Mouse (Mus musculus) C2C12 (cell line): ENCODE data around the gene Sun3. TPM values are rescaled to one million over a fixed set of nuclear protein-coding genes. Genes with fewer than 3 reads are reported as not detected.

Source experiments
- H3K27me3 ChIP-seq: one replicate; pipeline ENCODE4 v1.6.1; 2011; ENCODE audit not compliant: control insufficient read depth, insufficient read depth, insufficient read length
- H3K36me3 ChIP-seq: one replicate; pipeline ENCODE4 v1.6.1; 2011; ENCODE audit not compliant: control insufficient read depth, insufficient read depth
- H3K4me3 ChIP-seq: one replicate; pipeline ENCODE4 v1.5.1; 2011; ENCODE audit warnings: mild to moderate bottlenecking, control low read depth; ENCODE audit not compliant: poor library complexity, insufficient read depth, severe bottlenecking
- H3K79me2 ChIP-seq: one replicate; pipeline ENCODE4 v1.6.1; 2011; ENCODE audit not compliant: control insufficient read depth, insufficient read depth
- H3K79me3 ChIP-seq: one replicate; pipeline ENCODE4 v1.6.1; 2011; ENCODE audit warnings: low read depth, control low read depth
- H3ac ChIP-seq: one replicate; pipeline ENCODE3; 2011; ENCODE audit warnings: low read depth; ENCODE audit not compliant: control insufficient read depth, insufficient read length
- CEBPB ChIP-seq: IDR thresholded peaks from one replicate; pipeline ENCODE4 v1.6.1; 2011; ENCODE audit warnings: low read depth, mild to moderate bottlenecking, control low read depth, moderate library complexity
- CTCF ChIP-seq: IDR thresholded peaks from one replicate; pipeline ENCODE4 v1.5.1; 2011; ENCODE audit not compliant: control insufficient read depth, insufficient read depth, insufficient read length
- FOSL1 ChIP-seq: IDR thresholded peaks from one replicate; pipeline ENCODE4 v1.8.0; 2011; ENCODE audit warnings: mild to moderate bottlenecking, low read length; ENCODE audit not compliant: poor library complexity, insufficient read depth, severe bottlenecking
- MAX ChIP-seq: IDR thresholded peaks from one replicate; pipeline ENCODE4 v1.6.1; 2011; ENCODE audit warnings: mild to moderate bottlenecking, control low read depth
- MYOD1 ChIP-seq: IDR thresholded peaks from one replicate; pipeline ENCODE4 v1.6.1; 2011; ENCODE audit warnings: low read depth; ENCODE audit not compliant: control insufficient read depth, insufficient read length
- MYOG ChIP-seq: IDR thresholded peaks from one replicate; pipeline ENCODE4 v1.6.1; 2011; ENCODE audit not compliant: control insufficient read depth, insufficient read length; ENCODE audit errors: extremely low read depth
- USF1 ChIP-seq: IDR thresholded peaks from one replicate; pipeline ENCODE4 v1.6.1; 2011; ENCODE audit warnings: low read depth, mild to moderate bottlenecking, control low read depth, moderate library complexity
- long read RNA-seq, 2 experiments: library from polyadenylated mRNA; unstranded; transcript quantifications; one replicate each; pipeline ENCODE4 v2.0.0; 2019 to 2020
- polyA plus RNA-seq: library from polyadenylated mRNA; unstranded; fragments of >200 nt; fragmentation: generic; extraction: Trizol; gene quantifications from one replicate; pipeline ENCODE4 v1.2.1, GENCODE M21; 2012; ENCODE audit warnings: missing spikeins

The Sun3 gene
- not detected for polyA plus RNA-seq
- long read RNA-seq, experiment 1 = 0 reads
- long read RNA-seq, experiment 2 = 0 reads

- H3K4me3 ChIP-seq = peak within 1 kb of the TSS; percentile 28
- no peaks in the 10 kb centered on the region for H3K36me3 ChIP-seq
- H3ac ChIP-seq = peak within 1 kb of the TSS; percentile 29
- TF ChIP-seq USF1 = no peak
- TF ChIP-seq FOSL1 = no peak
- TF ChIP-seq MAX = peak; percentile 6
- no peaks in the 10 kb centered on the region for H3K79me2 ChIP-seq
- H3K27me3 ChIP-seq = peaks cover 18% of the 10 kb centered on the region
- H3K79me3 ChIP-seq = no peaks in the 10 kb centered on the region
These were observed at the start of gene Sun3 for GRCm38 (mm10) chr11:9048703-9049060. TSS of gene Sun3 (minus strand) at chr11:9048991.

DNA sequence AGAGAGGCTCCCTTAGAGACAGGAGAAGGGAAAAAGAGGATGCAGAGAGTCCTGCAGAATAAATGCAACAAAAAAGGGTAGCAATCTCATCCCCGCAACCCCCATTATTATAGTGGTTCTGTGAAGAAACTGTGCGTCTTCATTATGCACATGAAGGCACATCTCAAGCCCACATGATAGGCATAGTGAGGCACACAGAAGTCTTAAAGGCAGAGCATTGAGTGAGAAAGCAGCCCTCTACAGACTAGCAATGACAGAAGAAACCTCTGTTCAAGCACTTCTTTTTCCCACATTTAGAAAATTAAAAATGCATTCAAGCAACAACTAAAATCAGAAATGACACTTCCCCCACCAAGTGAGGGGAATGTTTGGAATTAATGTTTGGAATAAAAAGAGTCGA, 27.7 kb upstream of the Sun3 start:
- Histone ChIP-seq H3K4me3 (no peak overlapping the region), H3K36me3 (no peaks in the 10 kb centered on the region), H3ac (no peak overlapping the region), H3K79me2 (no peaks in the 10 kb centered on the region), H3K27me3 (peaks cover 5% of the 10 kb centered on the region), H3K79me3 (no peaks in the 10 kb centered on the region)
- TF ChIP-seq USF1 (no peak), CEBPB (no peak), MYOD1 (no peak), MAX (no peak), MYOG (no peak), CTCF (no peak), FOSL1 (no peak)

GRCm38 (mm10) chr11:9060484-9060883, 11.7 kb upstream of the Sun3 start:
- Histone ChIP-seq H3K4me3 (no peak overlapping the region), H3ac (no peak overlapping the region), H3K36me3 (no peaks in the 10 kb centered on the region), H3K27me3 (peaks cover 33% of the 10 kb centered on the region), H3K79me3 (no peaks in the 10 kb centered on the region), H3K79me2 (no peaks in the 10 kb centered on the region)
- TF ChIP-seq MYOD1 = no peak
- TF ChIP-seq FOSL1 = no peak
- TF ChIP-seq MYOG = no peak
- no peak for TF ChIP-seq CTCF
- no peak for TF ChIP-seq USF1
- TF ChIP-seq CEBPB = no peak
- TF ChIP-seq MAX = no peak

DNA sequence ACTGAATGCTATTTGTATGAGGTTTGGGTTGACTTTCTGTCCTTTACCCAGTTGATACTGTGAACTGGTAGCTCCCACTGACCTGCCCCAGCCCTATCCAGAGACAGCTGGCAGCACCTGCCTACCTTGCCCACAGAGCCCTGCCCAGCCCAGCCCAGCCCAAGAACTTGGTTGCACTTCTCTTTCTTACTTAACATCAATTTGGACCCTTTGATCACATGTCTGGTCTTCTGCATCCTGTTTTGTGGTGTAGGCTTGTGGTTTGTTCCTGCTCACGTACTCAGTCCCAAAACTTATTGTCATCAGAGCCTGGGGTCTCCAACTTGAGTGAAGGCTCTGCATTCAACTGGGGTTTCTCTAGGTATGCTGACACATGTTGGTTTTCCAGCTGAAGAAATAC, 11.2 kb upstream of the Sun3 start:
- peaks cover 29% of the 10 kb centered on the region for H3K27me3 ChIP-seq

DNA sequence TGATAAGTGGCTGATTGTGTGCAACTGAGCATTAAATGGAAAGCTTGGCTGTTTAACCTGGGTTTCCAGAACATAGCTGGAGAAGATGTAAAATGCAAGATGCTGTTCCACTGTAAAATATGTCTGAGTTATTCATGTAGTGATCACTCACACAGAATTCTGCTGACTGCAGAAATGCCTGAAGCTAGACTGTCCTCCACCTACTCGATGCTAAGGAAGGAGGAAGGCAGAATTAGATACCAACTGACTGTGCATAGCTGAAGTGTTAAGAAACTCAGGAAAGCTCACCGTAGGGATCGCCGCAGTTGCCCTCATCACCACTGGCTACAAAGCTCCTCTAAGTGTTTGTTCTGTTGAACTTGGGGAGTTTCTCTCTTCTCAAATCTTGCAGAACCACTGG, 8.9 kb upstream of the Sun3 start:
- TF ChIP-seq MYOD1 (no peak), CTCF (no peak), MYOG (no peak), MAX (no peak), FOSL1 (no peak), CEBPB (no peak), USF1 (no peak)
- Histone ChIP-seq H3K79me3 (no peaks in the 10 kb centered on the region), H3K27me3 (peaks cover 32% of the 10 kb centered on the region), H3K79me2 (no peaks in the 10 kb centered on the region), H3K36me3 (no peaks in the 10 kb centered on the region), H3K4me3 (no peak overlapping the region), H3ac (no peak overlapping the region)

More for the DNA sequence above, 11.2 kb upstream of the Sun3 start:
- H3K79me3 ChIP-seq = no peaks in the 10 kb centered on the region
- no peak overlapping the region for H3K4me3 ChIP-seq
- no peaks in the 10 kb centered on the region for H3K36me3 ChIP-seq
- H3K79me2 ChIP-seq = no peaks in the 10 kb centered on the region
- H3ac ChIP-seq = no peak overlapping the region
- TF ChIP-seq CEBPB (no peak), MAX (no peak), USF1 (no peak), CTCF (no peak), MYOG (no peak), MYOD1 (no peak), FOSL1 (no peak)

DNA sequence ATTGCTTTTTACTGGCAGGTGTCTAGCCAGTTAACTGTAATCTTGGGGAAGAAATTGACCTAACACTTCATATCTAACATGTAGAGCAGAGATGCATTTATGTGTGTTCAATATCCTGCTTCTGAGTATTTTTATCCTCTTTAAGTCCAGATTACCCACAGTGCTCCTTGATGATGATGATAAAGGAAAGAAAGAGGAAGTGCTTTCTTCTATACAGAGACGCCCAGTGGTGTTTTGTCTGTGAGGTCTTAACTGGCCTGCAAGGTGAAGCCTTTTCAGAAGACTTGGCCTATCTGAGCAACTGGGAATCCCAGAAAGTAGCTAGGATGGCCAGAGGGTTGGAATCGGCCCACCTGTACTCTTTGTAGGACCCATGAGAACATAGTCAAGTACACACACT, 8.1 kb upstream of the Sun3 start:
- no peak overlapping the region for H3K4me3 ChIP-seq

More for the DNA sequence above, 8.1 kb upstream of the Sun3 start:
- H3ac ChIP-seq = no peak overlapping the region
- no peaks in the 10 kb centered on the region for H3K79me2 ChIP-seq
- no peaks in the 10 kb centered on the region for H3K79me3 ChIP-seq
- peaks cover 28% of the 10 kb centered on the region for H3K27me3 ChIP-seq
- no peaks in the 10 kb centered on the region for H3K36me3 ChIP-seq
- no peak for TF ChIP-seq MYOG
- TF ChIP-seq MYOD1 = no peak
- TF ChIP-seq MAX = no peak
- TF ChIP-seq FOSL1 = no peak
- no peak for TF ChIP-seq USF1
- no peak for TF ChIP-seq CTCF
